ENCODE assay signal across 8 mouse cellular contexts in genomic region chrX:144688207-144689118, GRCm38 (mm10). TPM values are rescaled to one million over a fixed set of nuclear protein-coding genes. Genes with fewer than 3 reads are reported as not detected.
DNase-seq lines count a peak whose midpoint lies in the region; ATAC-seq and TF ChIP-seq lines count a peak whose summit lies in the region.

Rtl4 (plus strand) TSS chrX:144688907.

- no peak for TF ChIP-seq POLR2A in limb, embryonic 14.5 days (IDR thresholded peaks at IDR 0.05; ENCODE audit: borderline replicate concordance, extremely low read depth, insufficient read depth, insufficient read length)

- H3K9ac ChIP-seq in forebrain, embryonic 16.5 days (replicated peaks; ENCODE audit: low read depth, low read length): peak within 1 kb of the TSS; percentile 52
- H3K9ac ChIP-seq in limb, embryonic 14.5 days (ENCODE audit: low read depth, low read length, severe bottlenecking): 0 out of 2 replicates have a peak within 1 kb of the TSS, but pooled peaks have one; percentile 28
- peak within 1 kb of the TSS; percentile 50 for H3K9ac ChIP-seq in neural tube, embryonic 15.5 days (replicated peaks)

- peak; percentile 2 for DNase-seq in kidney, adult 18-20 months
- DNase-seq in kidney, postnatal 14 days: no peak
- DNase-seq in embryo, embryonic 9.5 days (ENCODE audit: extremely low spot score): peak; percentile 39
- DNase-seq in limb, embryonic 14.5 days (ENCODE audit: low spot score): no peak
- DNase-seq in spleen, adult 12 weeks (ENCODE audit: low spot score): no peak
- no peak for DNase-seq in natural killer cell, adult 2 months (ENCODE audit: low spot score in 2 of 2)

- no peaks in the 10 kb centered on the region for H3K36me3 ChIP-seq in forebrain, embryonic 16.5 days (ENCODE audit: control insufficient read depth, insufficient read depth)
- H3K36me3 ChIP-seq in limb, embryonic 14.5 days (ENCODE audit: control insufficient read depth, insufficient read depth, low read length): no peaks in the 10 kb centered on the region
- H3K36me3 ChIP-seq in neural tube, embryonic 15.5 days: no peaks in the 10 kb centered on the region

- ATAC-seq in forebrain, embryonic 16.5 days: peak; percentile 65
- ATAC-seq in limb, embryonic 14.5 days (ENCODE audit: low FRiP score, low read depth): peak; percentile 55; the same call in 1 of the 2 replicates
- ATAC-seq in neural tube, embryonic 15.5 days (ENCODE audit: low FRiP score): peak; percentile 82

- no peaks in the 10 kb centered on the region for H3K9me3 ChIP-seq in forebrain, embryonic 16.5 days (ENCODE audit: control insufficient read depth, low read length)
- no peaks in the 10 kb centered on the region for H3K9me3 ChIP-seq in limb, embryonic 14.5 days (ENCODE audit: control insufficient read depth, low read length)
- H3K9me3 ChIP-seq in neural tube, embryonic 15.5 days (replicated peaks): no peaks in the 10 kb centered on the region

- peaks cover 3% of the 10 kb centered on the region; the same call in 1 of the 2 replicates for H3K27me3 ChIP-seq in forebrain, embryonic 16.5 days (replicated peaks; ENCODE audit: control insufficient read depth, insufficient read depth, low read length)
- H3K27me3 ChIP-seq in limb, embryonic 14.5 days (ENCODE audit: control insufficient read depth, insufficient read depth, low read length): peaks cover 16% of the 10 kb centered on the region
- peaks cover 17% of the 10 kb centered on the region; the same call in 1 of the 2 replicates for H3K27me3 ChIP-seq in neural tube, embryonic 15.5 days (replicated peaks)

- peak within 1 kb of the TSS; percentile 63 for H3K4me2 ChIP-seq in forebrain, embryonic 16.5 days (ENCODE audit: low read length)
- peak within 1 kb of the TSS; percentile 58 for H3K4me2 ChIP-seq in limb, embryonic 14.5 days (replicated peaks; ENCODE audit: low read depth, low read length, severe bottlenecking)
- H3K4me2 ChIP-seq in neural tube, embryonic 15.5 days: peak within 1 kb of the TSS; percentile 67

- 15% methylated on average over 7 of the region's 31 CpGs for WGBS in forebrain, embryonic 16.5 days
- 14% methylated on average over 10 of the region's 31 CpGs for WGBS in limb, embryonic 14.5 days
- WGBS in neural tube, embryonic 15.5 days: 25% methylated on average over 24 of the region's 31 CpGs

- no peak within 1 kb of the TSS for H3K27ac ChIP-seq in forebrain, embryonic 16.5 days (ENCODE audit: low read length)
- no peak within 1 kb of the TSS for H3K27ac ChIP-seq in limb, embryonic 14.5 days (replicated peaks; ENCODE audit: low read depth, low read length)
- H3K27ac ChIP-seq in neural tube, embryonic 15.5 days (replicated peaks): no peak within 1 kb of the TSS

- no peaks in the 10 kb centered on the region for H3K4me1 ChIP-seq in forebrain, embryonic 16.5 days (replicated peaks; ENCODE audit: control insufficient read depth, insufficient read depth, low read length)
- no peaks in the 10 kb centered on the region for H3K4me1 ChIP-seq in limb, embryonic 14.5 days (ENCODE audit: control insufficient read depth, insufficient read depth, low read length)
- H3K4me1 ChIP-seq in neural tube, embryonic 15.5 days: no peaks in the 10 kb centered on the region

- peak within 1 kb of the TSS; percentile 47 for H3K4me3 ChIP-seq in forebrain, embryonic 16.5 days (replicated peaks; ENCODE audit: low read length)
- H3K4me3 ChIP-seq in limb, embryonic 14.5 days (replicated peaks; ENCODE audit: low read length): peak within 1 kb of the TSS; percentile 38
- H3K4me3 ChIP-seq in neural tube, embryonic 15.5 days (replicated peaks): peak within 1 kb of the TSS; percentile 47

RNA-seq across cellular contexts. Expression of gene Rtl4, which starts in this region (rescaled TPM):
- polyA plus RNA-seq in forebrain, embryonic 16.5 days (2015; fragmentation: Nextera tagmentation; extraction: Ambion mirVana): 0.25 and 0.54 TPM in 2 replicates
- polyA plus RNA-seq in limb, embryonic 14.5 days (2012; rRNA removed): 0.80 and 1.0 TPM in 2 replicates
- polyA plus RNA-seq in limb, embryonic 14.5 days (2014; fragmentation: Nextera tagmentation; extraction: Ambion mirVana): 0.65 and 1.3 TPM in 2 replicates
- 1.1 and 1.8 TPM in 2 replicates for polyA plus RNA-seq in neural tube, embryonic 15.5 days (2015; fragmentation: Nextera tagmentation; extraction: Ambion mirVana)

Comparison
In these comparisons a context has a peak if more than half of its experiments do, and no peak if none do; other contexts are left out.
1. DNase-seq: peak in kidney, adult 18-20 months (single experiment) and embryo, embryonic 9.5 days (single experiment); none in kidney, postnatal 14 days (single experiment), limb, embryonic 14.5 days (single experiment), spleen, adult 12 weeks (single experiment) and natural killer cell, adult 2 months (0 of 2).
2. Peak in ATAC-seq, H3K4me3 ChIP-seq, H3K9ac ChIP-seq and H3K4me2 ChIP-seq in forebrain, embryonic 16.5 days; RNA of the gene not detected or under 1 TPM.
3. Peak in every context shown above with its lines, with median percentiles within 50 percentile points of each other: ATAC-seq, H3K4me2 ChIP-seq, H3K4me3 ChIP-seq and H3K9ac ChIP-seq.